Mouse (Mus musculus) heart, adult 2 months (tissue): ENCODE results near the gene Hba-x.

Experiments
- EP300 ChIP-seq: fragments of 200-500 bp; IDR thresholded peaks from 2 replicates; pipeline ENCODE4 v1.6.1; 2011; ENCODE audit warnings: low read depth, low read length, control low read depth; ENCODE audit not compliant: insufficient read depth
- POLR2A ChIP-seq: fragments of 200-500 bp; IDR thresholded peaks from 2 replicates; pipeline ENCODE4 v1.6.1; 2011; ENCODE audit warnings: mild to moderate bottlenecking, low read depth, low read length, control low read depth; ENCODE audit not compliant: insufficient read depth

- no peak for TF ChIP-seq POLR2A
- no peak for TF ChIP-seq EP300
These were observed 25.1 kb upstream of the Hba-x start for GRCm38 (mm10) chr11:32250880-32251763.
